Mouse (Mus musculus) lung, adult 2 months (tissue): Measurements from ENCODE around the gene Hoxb2. TPM values are rescaled to one million over a fixed set of nuclear protein-coding genes. Genes with fewer than 3 reads are reported as not detected.

Experiments
- DNase-seq: peaks from one replicate; pipeline ENCODE4 v3.0.0; 2022
- H3K4me1 ChIP-seq: fragments of 200-500 bp; 2 replicates; pipeline ENCODE4 v1.6.1; 2011; ENCODE audit warnings: low read length; ENCODE audit not compliant: control insufficient read depth, insufficient read depth
- H3K4me3 ChIP-seq: fragments of 200-500 bp; replicated peaks from 2 replicates; pipeline ENCODE3; 2011; ENCODE audit warnings: low read depth, mild to moderate bottlenecking, control low read depth, low read length; ENCODE audit errors: extremely low read depth
- CTCF ChIP-seq: fragments of 200-500 bp; IDR thresholded peaks from 2 replicates; pipeline ENCODE4 v1.5.1; 2011; ENCODE audit warnings: mild to moderate bottlenecking, low read length, control low read depth; ENCODE audit not compliant: insufficient read depth
- POLR2A ChIP-seq: fragments of 200-500 bp; IDR thresholded peaks from 2 replicates; pipeline ENCODE4 v1.6.1; 2011; ENCODE audit warnings: low read depth, mild to moderate bottlenecking, control low read depth, low read length, borderline replicate concordance; ENCODE audit errors: extremely low read depth
- WGBS: fragments of 180-500 bp; shearing (Covaris S2); methylation state at CpG from one replicate; pipeline ENCODE4 v1.1.7; 2018; 5-methylcytosine and 5-hydroxymethylcytosine counted together
- polyA plus RNA-seq: library from polyadenylated mRNA; depleted of rRNA; stranded (reverse); fragments of >200 nt; gene quantifications from 2 replicates; pipeline ENCODE4 v1.2.3, GENCODE M21; 2012

The Hoxb2 gene
- polyA plus RNA-seq, 1 experiment, result 19.7 TPM

- DNase-seq, result no peak
Observed at GRCm38 (mm10) chr11:96315344-96315681, 35.0 kb upstream of the Hoxb2 start.

GRCm38 (mm10) chr11:96316696-96317607 is 33.4 kb upstream of the Hoxb2 start:
- 36% methylated on average over 18 of the region's 18 CpGs for WGBS
- H3K4me3 ChIP-seq, result no peak overlapping the region
- no peak for DNase-seq
- TF ChIP-seq CTCF, result no peak
- no peak for TF ChIP-seq POLR2A
- H3K4me1 ChIP-seq, result peaks cover 6% of the 10 kb centered on the region; the same call in 1 of the 2 replicates

More at GRCm38 (mm10) chr11:96315344-96315681, 35.0 kb upstream of the Hoxb2 start:
- Histone ChIP-seq H3K4me3 (peak overlapping the region; percentile 64), H3K4me1 (peaks cover 11% of the 10 kb centered on the region; the same call in 1 of the 2 replicates)
- 15% methylated on average over 5 of the region's 5 CpGs for WGBS
- no peak for TF ChIP-seq CTCF

- 16% methylated on average over 28 of the region's 28 CpGs for WGBS
- TF ChIP-seq CTCF (no peak), POLR2A (no peak)
- Histone ChIP-seq H3K4me3 (peak within 1 kb of the TSS; percentile 86), H3K4me1 (peaks cover 6% of the 10 kb centered on the region; the same call in 1 of the 2 replicates)
- no peak for DNase-seq
Observed at GRCm38 (mm10) chr11:96317608-96318367, 32.5 kb upstream of the Hoxb2 start, which contains the start of gene Hoxb4. Gene Hoxb4, plus strand, starts transcription at chr11:96318267.

GRCm38 (mm10) chr11:96318368-96319070 is 31.8 kb upstream of the Hoxb2 start:
- Histone ChIP-seq H3K4me1 (peaks cover 3% of the 10 kb centered on the region; the same call in 1 of the 2 replicates), H3K4me3 (peak overlapping the region; percentile 86)
- TF ChIP-seq POLR2A, result no peak
- no peak for TF ChIP-seq CTCF
- peak; percentile 44 for DNase-seq
- 2% methylated on average over 35 of the region's 45 CpGs for WGBS

GRCm38 (mm10) chr11:96319071-96319902 is 31.0 kb upstream of the Hoxb2 start:
- TF ChIP-seq POLR2A (no peak), CTCF (no peak)
- H3K4me1 ChIP-seq, result peaks cover 3% of the 10 kb centered on the region; the same call in 1 of the 2 replicates
- 1% methylated on average over 25 of the region's 34 CpGs for WGBS
- no peak for DNase-seq
- H3K4me3 ChIP-seq, result peak overlapping the region; percentile 84

- 3% methylated on average over 29 of the region's 29 CpGs for WGBS
- H3K4me3 ChIP-seq, result peak overlapping the region; percentile 62
- no peak for TF ChIP-seq CTCF
- no peak for TF ChIP-seq POLR2A
- no peak for DNase-seq
- peaks cover 3% of the 10 kb centered on the region; the same call in 1 of the 2 replicates for H3K4me1 ChIP-seq
Observed at GRCm38 (mm10) chr11:96319910-96320309, 30.4 kb upstream of the Hoxb2 start.

GRCm38 (mm10) chr11:96320688-96321087 is 29.6 kb upstream of the Hoxb2 start:
- DNase-seq, result no peak

GRCm38 (mm10) chr11:96321846-96322245 is 28.5 kb upstream of the Hoxb2 start:
- WGBS, result 48% methylated on average over 5 of the region's 5 CpGs
- DNase-seq, result no peak
- Histone ChIP-seq H3K4me1 (no peaks in the 10 kb centered on the region; the same call in 1 of the 2 replicates), H3K4me3 (no peak overlapping the region)
- TF ChIP-seq CTCF, result no peak
- no peak for TF ChIP-seq POLR2A

More at GRCm38 (mm10) chr11:96320688-96321087, 29.6 kb upstream of the Hoxb2 start:
- TF ChIP-seq POLR2A, result no peak
- no peak for TF ChIP-seq CTCF
- 32% methylated on average over 17 of the region's 17 CpGs for WGBS
- Histone ChIP-seq H3K4me3 (peak overlapping the region; percentile 9), H3K4me1 (peaks cover 2% of the 10 kb centered on the region; the same call in 1 of the 2 replicates)
